Mouse (Mus musculus) layer of hippocampus, adult 8-10 months (tissue): ENCODE results near the gene Ugt1a9. TPM values are rescaled to one million over a fixed set of nuclear protein-coding genes. Genes with fewer than 3 reads are reported as not detected.
"Not testable (repeated sequence)": the region's sequence is repeated elsewhere in the genome, so short reads cannot be mapped to it uniquely, and the experiment has no call there.

Experiments
- DNase-seq, 2 experiments: peaks; one replicate each; pipeline ENCODE4 v3.0.0; 2022; ENCODE audit warnings: low spot score in 2 of 2
- total RNA-seq, 4 experiments: library from RNA; stranded (reverse); gene quantifications; 2 replicates each; pipeline ENCODE4 v1.2.4; 2022

Ugt1a9 gene
- total RNA-seq, 4 experiments from 2014 or later, result not detected

DNA sequence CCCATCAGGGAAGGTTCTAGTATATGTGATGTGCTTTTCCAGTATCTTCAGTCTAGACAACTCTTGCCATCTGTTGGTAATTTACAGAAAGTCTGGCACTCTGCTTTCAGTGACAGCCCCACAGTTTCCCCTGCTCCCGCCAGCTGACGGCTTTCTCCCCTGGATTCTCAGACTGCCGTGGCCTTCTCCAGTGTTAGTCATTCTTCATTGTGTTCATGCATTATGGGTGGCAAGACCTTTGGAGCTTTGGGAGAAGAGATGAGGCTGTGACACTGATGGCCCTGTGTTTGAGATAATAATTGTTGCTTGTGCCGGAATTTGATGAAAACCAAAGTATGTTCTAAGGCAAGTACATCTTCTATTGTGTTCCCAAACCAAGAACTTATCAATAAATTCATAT, 148.0 kb downstream of the Ugt1a9 start:
- no peak for DNase-seq

DNA sequence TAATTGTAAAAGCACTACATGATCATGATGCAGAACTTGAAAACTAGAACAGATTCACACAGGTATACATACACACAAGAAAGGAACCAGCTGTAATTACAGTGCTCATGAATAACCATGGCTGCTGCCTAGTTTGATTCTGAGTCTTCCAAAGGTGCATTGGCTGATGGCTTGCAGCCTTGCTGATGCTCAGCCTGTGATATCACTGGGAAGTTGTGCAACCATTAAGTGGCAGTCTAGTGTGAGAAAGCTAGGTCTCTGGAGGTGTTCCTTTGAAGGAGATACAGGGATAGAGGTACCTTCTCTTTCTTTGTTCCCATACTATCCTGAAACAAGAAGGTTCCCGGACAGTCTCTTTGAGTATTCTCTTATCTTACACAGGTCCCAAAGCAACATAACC, 148.5 kb downstream of the Ugt1a9 start:
- DNase-seq, result no peak

DNA sequence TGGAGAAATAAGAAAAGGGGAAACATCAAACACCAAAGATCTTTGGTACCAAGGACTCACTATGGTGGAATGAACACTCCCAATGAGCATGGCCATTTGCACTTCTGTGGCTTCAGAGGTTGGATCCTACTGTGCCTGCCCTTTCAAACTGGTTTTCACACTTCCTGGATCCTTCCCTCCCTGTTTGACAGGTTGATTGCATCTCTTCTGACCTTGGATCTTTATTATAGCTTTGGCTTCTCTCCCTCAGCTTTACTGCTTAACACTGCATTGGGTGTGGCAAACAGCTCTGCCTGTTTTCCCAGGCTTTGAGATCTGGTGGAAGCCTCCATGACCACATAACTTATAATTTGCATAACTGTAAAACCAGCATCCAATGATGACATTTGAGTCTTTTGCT, 149.7 kb downstream of the Ugt1a9 start:
- DNase-seq, result no peak

DNA sequence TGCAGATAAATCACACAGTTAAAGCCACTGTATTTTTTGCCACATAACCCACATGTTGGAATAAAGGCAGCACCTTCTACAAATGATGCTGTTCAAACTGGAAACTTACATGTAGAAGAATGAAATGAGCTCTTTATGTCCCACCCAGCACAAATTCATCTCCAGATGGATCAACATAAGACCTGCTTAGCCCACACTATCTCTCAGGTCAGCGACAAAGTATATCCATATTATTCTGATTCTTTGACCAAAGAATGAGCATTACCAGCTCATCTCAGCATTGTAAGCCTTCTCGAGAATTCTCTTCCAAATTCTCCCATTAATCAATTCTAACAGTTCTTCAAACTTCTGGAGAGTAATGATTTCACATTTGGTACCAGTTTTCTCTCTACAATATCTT, 151.6 kb downstream of the Ugt1a9 start:
- DNase-seq, result no peak

DNA sequence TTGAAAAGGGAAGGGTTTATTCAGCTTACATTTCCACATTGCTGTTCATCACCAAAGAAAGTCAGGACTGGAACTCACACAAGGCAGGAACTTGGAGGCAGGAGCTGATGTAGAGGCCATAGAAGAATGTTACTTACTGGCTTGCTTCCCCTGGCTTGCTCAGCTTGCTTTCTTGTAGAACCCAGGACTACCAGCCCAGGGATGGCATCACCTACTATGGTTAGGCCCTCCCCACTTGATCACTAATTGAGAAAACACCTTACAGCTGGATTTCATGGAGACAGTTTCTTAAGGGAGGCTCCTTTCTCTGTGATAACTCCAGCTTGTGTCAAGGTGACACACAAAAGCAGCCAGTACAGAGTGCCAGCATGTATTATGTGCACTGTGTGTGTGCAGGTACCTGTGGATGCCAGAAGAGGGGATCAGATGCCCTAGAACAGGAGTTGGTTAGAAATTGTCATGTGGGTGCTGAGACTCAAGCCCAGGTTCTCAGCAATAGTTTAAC, 152.5 kb downstream of the Ugt1a9 start:
- not testable (repeated sequence) for DNase-seq

DNA sequence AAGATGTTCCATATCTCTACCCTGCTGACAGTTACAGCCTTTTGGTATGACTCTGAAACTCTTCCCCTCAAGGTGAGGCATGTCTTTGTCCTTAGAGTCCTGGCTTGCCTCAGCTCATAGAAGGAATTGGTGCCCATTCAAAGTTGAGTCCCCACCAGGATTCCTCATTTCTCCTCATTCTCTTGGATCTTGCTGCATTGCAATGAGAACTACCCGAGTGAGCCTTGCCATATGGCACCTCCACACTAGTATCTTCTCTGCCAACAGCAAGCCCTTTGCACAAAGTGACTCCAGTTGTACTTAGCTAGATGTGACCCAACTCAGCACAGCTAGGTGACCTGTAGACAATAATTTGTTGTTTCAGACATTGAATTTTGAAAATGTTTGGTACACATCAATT, 153.0 kb downstream of the Ugt1a9 start:
- DNase-seq, result no peak

DNA sequence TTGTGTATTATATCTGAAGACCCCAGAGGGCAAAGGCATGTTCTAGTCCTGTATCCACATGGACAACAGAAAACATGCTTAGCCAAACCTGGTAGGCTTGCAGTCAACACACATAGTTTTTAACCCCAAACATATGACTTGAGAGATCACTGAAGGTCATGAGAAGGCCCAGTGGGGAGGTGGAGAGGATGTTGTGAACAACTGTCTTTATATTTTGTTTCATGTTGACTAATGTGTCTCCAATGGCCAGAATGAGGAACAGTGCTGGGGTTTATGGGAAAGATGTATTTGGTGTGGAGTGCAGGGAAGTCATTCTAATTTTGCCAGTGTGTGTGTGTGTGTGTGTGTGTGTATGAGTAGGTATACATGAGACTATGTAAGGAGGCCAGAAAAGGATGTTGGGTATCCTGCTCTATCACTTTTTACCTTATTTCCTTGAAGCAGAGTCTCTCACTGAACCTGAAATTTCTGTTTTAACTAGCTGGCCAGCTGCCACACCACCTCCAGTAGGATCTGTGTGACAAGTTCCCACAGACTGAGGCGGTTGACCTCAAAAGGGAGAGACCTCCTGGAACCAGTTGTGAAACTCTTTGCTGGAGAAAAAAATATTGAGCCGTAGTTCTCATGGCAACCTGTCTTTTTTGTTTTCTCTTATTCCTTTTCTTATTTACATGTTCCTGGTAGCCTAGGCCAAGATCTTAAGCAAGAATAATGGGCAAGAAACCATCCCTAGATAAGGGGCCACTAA, 153.6 kb downstream of the Ugt1a9 start:
- no peak for DNase-seq

DNA sequence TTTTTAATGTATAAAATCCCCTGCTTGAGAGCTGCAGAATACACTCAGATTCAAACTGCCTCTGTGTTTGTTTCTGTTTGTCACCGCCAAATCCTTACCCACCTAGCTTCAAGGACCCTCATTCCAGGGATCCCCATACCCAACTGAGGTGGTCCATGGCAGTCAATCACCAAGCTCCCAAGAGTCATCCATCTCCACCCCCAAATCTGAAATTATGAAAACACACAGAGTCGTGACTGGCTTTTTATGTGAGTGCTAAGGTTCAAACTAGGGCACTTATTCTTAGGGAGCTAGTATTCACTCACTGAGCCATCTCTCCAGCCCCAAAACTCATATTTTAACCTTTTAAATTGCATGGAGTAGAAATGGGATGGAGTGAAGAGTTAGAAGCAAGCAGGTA, 154.7 kb downstream of the Ugt1a9 start:
- DNase-seq, result not testable (repeated sequence)

DNA sequence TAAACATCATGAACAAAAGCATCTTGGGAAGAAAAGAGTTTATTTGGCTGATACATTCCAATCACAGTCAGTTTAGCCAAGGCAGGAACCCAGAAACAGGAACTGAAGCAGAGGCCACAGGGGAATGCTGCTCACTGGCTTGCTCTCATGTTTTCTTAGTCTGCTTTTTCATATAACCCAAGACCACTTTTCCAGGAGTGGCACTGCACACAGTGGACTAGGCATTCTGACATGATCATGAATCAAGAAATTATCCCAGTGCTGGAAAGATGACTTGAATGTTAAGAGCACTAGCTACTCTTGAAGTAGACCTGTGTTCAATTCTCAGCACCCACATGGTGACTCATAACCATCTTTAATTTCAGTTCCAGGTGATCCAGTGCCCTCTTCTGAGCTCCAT, 155.1 kb downstream of the Ugt1a9 start:
- no peak for DNase-seq

DNA sequence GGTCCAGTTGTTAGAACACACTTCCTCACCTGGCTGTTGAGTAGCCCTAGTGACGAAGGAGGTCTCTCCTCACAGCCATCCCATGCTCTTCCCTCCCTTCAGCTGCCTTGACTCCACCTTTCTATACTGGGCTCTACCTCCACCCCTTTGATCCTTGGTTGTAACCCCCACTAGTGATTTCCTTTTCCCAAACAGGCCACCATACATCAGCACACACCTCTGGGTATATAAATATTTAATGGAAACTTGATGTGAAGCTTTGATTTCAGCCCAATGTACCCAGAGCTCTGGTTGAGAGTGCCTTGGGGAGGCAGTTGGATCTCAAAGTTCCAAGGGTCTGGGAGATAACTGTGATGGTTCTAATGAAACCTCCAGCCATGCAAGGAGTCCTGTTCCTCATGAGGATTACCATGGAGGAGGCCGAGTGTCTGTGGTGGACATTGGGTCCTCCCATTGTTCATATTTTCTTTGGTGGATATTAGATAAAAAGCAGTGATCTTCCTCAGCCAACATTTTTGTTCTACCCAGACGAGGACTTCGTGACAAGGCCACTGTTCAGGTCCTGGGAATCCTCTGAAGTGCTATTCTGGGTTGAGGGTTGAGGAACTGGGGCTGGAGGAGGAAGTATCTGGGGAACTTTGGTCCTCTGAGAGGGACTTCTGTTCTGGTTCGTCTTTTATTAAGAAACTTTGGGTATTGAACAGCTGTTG, 156.2 kb downstream of the Ugt1a9 start, which contains the start of gene Mroh2a:
TSS of gene Mroh2a (plus strand) at position 317 of the 710 bp plus-strand sequence.
- no peak for DNase-seq

DNA sequence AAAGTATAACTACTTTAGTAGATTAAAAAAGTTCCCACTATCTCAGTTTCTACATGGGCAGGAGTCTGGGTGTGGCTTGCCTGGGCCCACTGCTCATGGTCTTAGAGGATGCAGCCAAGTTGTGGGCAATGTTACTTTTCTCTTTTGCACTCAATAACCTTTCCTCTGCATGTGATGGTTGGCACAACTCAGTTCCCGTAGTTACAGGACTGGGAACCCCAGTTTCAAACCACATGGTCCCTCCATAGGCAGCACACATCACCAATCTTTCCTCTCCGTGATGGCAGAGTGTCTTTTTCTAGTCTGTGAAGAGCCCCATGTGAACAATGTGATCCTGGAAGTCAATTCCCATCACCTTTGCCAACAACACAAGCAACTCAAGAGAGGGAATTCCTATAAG, 156.9 kb downstream of the Ugt1a9 start:
- DNase-seq, result no peak

DNA sequence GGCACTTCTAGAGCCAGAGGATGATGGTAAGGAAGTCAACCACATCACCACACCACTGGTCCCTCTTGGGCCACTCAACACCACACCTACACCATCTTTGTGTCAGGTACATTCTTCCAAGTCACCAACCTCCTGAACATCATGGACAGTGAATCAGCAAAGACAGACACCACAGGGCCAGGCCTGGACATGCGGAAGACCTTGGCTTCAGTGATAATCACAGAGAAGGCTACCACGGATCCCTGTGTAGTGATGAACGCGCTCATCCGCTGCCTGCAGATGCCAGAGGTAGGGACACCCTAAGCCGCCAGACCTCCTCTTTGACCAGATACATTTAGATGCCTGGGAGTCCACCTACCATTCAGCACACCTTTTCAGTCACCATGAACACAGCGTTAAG, 157.5 kb downstream of the Ugt1a9 start:
- no peak for DNase-seq

DNA sequence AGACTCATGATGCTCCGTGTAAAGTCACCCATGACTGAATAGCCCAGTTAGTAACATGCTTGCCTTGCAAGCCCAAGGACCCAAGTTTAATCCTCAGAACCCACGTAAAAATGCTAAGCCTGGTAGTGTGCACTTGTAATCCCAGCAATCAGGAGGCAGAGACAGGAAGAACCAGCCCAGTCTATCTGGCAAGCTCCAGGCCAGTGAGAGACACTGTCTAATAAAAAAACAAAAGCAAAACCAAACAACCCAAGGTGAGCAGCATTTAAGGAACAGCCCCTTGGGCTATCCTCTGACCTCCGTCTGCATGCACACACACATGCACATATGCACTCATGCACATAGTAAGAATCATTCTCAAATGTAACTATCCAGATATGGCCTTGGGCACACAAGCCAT, 159.0 kb downstream of the Ugt1a9 start:
- DNase-seq, result no peak

DNA sequence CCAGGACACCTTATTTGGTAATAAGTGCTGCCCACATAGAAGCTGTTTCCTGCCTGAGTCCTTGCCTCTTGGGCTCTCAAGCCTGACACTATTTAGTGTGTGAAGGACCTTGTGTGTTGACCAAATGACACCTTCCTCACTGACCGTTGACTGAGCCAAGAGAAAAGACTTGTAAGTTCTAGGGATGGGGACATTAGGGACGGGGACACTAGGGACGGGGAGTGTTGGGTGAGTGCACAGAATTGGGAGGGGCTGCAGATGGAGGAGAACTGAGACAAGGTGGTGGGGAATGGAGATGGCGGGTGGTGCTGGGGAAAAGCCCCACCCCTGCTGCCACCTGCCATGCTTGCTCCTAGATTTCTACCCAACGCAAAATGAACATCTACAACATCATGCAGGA, 159.4 kb downstream of the Ugt1a9 start:
- no peak for DNase-seq

DNA sequence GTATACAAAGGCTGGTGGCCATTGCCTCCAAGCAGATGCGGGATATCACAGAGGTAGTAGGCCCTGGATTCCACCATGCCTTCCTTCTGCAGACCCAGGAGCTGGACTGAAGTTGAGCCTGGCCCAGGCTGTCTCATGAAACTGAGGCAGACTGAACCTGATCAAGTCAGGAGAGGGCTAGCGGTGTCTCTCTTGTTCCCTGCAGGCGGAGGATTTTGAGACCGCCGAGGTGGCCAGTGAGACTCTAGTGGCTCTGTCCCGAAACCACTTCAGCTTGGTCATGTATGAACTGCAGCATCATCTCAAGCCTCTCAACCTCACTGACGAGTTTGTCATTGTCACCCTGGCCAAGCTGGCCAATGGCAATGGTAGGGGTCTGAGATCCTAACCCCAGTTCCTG, 159.8 kb downstream of the Ugt1a9 start:
- no peak for DNase-seq

DNA sequence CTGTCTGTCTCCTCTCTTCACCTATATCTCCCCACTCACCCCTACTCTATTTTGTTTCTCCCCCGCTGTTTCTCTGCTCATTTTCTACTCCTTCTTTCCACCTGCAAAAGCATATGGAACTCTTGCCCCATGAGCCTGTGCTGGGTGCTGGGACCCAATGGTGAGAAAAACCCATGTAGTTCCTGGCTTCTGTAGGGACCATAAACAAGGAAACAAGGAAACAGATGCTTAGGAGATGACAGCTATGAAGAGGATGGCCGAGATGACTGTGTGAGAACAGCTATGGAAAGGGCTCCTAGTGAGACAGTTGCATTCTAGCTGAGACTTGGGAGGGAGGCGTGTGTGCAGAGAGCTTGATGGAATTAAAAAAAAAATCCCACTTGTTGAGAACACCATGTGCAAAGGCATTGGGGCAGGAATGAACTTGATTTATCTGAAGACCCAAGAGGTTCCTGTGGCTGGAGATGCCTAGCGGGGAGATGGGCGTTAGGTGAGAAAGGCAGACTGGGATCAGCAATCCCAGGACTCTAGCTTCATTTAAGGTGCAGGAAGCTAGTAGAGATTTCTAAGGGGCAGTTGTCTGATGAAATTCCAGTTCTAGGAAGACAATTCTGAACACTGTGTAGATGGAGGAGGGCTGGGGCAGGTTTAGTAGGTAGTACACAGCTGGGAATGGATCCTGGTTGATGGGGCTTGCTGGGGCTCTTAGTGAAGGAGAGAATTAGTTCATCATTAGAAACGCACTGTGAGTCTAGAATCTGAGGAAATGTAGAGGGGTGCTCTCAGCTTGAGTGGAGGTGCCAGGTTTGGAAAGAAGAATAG, 160.6 kb downstream of the Ugt1a9 start:
- DNase-seq, result no peak

DNA sequence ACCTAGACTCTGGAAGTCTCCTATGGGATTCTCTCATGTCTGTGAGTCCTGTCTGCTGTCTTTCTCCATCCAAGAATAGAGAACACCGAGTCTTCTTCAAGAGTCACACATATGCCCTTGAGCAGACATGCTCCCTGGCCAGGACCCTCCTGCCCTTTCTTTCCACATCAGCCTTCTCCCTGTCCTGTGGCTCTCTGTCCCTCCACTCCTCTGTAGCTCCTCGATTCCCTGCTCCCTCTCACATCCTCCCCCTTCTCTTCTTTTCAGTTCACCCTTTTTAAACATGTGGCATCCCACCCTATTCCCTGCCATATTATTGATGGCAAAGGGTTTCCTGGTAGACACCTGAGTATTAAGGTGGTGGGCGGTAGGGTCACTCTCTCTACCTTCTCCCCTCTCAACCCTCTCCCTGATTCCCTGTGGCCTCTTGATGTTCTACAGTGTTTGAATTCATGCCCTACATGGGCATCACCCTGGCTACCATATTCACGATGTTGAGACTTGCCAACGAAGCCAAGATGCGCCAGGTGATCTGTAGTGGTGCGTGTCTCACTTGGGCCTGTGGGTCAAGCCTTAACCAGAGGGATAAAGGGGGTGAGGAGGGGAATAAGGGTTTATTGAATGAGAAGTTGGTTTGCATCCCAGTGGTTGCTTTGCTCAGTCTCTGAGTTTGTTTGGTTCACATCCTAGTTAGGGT, 161.4 kb downstream of the Ugt1a9 start:
- no peak for DNase-seq

DNA sequence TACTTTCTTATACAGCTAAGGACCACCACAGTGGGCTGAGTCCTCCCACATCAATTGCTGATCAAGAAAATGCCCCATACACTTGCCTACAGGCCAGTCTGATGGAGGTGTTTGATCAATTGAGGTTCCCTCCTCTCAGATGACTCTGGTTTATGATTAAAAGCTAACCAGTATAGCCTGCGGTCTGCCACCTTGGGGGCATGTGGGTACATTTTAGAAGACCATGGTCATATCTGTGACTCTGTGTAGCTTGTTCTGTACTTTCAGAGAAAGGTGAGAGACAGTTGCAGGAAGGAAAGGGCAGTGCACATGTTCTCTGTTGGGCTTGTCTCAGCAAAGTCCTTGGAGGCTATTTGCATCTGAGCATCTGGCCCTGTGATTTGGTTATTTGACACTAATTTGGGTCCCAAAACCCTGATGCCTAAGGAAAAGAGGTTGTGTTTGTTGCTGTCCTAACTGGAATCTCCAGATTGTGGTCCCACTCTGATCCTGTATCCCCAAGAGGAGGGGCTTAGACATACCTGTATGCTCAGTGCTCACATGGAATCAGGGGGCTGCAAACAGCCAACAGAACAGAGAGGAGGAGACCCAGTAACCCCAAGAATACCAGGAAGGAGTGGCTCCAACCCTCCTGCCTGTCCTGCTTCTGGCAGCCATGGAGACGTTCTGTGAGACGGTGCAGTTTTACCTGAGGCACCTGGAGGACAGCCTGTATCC, 162.2 kb downstream of the Ugt1a9 start:
- no peak for DNase-seq

DNA sequence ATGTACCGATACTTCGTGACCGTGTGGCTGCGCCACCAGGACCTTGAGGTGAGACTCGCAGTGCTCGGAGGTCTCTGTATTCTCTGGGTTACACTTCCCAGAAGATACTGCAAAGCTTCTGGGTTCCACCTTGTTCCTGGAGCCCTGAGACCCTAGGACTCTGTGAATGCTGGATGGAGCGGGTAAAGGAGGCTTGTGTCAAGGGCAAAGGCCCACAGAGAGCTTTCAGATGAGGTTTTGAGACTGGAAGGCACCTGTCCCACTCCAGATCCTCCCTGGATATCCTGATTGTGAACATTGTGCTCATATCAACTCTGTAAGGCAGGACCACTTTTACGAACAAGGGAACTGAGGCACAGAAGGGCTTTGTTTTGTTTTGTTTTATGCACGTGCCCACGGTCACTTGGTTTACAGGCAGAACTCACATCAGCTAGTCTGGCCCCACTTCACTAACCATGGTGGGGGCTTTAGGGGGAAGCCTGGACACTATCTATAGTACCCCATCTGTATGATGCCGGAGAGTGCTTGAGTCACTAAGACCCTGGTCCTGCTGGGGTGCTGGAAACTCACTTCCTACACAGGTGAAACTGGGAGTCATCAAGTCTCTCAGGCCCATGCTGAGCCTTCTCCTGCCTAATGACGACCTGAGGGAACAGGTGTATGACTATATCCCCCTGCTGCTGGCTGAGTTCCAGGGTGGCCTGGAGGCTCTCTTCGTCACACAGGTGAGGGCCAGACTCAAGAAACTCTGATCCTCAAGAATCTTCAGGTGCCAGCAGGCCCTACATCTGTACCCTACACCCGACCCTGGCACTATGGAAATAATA, 163.0 kb downstream of the Ugt1a9 start:
- DNase-seq, result no peak

DNA sequence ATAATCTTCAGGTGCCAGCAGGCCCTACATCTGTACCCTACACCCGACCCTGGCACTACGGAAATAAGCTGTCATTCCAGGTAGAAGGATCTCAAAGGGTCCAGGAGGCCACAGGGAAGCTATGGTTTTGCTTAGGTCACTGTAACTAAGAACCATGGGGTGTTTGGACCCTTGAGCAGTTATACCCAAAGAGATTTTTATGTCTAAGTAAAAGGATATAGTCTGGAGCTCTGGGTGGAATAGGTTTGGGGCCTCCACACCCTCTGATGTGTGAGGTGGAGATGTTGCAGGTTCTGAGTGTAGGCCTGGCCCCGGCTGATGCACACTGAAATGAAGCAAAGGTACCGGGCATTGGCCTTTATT, 163.6 kb downstream of the Ugt1a9 start:
- DNase-seq, result no peak
